Mouse (Mus musculus) spleen, adult 12 weeks (tissue): ENCODE measurements around the gene Cacng7.
"Not testable (repeated sequence)": the region's sequence is repeated elsewhere in the genome, so short reads cannot be mapped to it uniquely, and the experiment has no call there.

ENCODE experiments used
- DNase-seq: peaks from one replicate; pipeline ENCODE4 v3.0.0; 2022; ENCODE audit warnings: low spot score

The Cacng7 gene

DNA sequence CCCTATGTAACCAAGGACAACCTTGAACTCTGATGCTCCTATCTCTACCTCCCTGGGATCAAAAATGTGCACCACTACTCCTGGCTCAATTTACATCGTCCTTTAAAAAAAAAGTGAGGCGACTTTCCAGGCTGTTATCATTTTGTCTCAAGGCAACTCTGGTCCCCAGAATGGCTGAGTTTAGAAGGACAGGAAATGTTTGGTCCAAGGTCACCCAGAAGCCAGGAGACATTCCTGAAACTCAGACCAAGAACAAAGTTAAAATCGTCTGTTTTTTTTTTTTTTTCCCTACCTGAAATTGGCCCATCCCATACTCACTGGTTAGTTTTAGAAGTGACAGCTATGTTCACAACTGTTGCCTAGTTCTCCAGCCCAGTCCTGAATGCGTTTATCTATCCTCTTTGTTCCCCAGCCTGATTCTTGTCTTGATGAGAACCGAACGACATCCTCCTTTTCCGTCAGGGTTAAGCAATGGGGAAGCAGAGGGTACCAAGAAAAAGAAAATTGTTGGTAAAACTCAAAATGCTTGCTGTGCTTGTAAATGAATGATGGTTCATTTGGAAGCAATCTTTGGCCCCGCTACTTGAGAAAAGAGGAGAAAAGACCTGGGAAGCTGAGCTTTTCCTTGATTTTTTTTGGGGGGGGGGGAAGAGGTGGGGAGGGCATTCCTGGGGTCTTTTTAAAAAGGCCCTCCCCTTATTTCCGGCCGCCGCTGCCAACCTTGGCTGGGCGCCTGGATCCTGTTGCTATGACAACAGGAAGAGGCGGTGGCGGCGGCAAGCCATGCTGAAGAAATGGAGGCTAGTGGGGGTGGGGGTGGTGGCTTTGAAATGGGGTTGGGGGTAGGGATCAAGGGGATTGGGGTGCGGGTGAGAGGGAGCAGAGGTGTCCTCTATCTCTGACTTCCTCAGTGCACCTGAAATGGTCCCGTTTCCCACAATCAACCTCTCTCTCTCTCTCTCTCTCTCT, 57.0 kb downstream of the Cacng7 start:
- no peak for DNase-seq

DNA sequence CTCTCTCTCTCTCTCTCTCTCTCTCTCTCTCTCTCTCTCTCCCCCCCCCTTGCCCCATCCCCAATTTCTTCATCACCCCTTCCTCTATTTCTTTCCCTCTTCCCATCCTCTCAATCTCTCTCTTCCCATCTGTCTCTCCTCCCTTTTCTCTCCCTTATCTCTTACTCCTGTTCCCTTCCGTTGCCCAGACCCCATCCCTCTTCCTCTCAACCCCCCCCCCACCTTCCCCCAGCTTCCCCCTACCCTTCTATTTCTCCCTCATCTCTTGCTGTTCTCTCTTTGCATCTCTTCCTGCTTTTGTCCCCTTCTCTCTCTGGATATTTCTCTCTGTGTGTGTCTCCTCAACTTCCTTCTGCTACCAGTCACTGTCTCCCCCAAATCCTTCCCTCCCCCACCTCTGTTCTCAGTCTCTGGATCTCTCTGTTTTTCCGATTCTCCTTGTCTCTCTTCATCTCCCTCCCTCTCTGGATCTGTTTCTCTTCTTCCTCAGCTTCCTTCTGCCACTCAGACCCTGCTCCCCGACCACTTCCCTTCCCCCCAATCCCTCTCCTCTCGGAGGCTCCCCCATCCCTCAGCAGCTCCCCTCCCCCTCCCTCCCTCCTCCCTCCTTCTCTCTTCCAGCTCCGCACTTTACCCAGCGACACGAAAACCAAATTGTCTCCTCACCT, 57.8 kb downstream of the Cacng7 start, which contains the start of gene Cacng8:
TSS of gene Cacng8 (plus strand) at position 271 of the 668 bp plus-strand sequence.
- no peak for DNase-seq

DNA sequence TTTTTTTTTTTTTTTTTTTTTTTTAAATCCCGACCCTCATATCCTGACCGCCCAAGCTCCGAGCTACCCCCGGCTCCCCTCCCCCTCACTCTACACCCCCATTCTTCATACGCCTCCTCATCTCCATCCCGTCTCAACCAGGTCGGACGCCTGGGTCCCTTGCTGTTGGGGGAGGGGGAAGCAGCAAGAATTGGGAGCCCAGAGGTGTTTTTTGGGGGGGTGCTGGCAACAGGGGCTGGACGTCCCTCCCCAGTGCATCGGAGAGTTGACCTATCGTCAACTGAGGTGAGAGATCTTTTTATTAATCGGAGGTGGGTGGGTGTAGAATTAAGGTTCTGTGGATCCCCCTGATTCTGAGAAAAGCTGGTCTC, 58.3 kb downstream of the Cacng7 start:
- DNase-seq: no peak

DNA sequence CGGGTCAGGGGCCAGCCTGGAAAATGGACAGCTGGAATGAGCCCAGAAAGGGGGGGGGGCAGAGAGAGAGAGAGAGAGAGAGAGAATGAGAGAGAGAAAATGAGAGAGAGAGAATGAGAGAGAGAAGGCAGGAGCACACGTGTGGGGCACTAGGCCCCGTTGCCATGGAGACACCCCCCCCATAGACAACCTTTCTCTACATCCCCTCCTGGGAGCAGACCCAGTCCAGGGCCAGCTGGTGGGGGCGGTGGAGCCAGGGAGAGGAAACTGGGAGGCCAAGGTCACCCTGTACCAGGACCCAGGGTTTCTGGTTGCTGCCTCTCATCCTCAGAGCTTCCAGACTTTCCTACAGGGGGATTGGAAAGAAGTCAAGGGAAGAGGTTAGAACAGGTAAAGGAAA, 59.1 kb downstream of the Cacng7 start:
- DNase-seq: no peak

DNA sequence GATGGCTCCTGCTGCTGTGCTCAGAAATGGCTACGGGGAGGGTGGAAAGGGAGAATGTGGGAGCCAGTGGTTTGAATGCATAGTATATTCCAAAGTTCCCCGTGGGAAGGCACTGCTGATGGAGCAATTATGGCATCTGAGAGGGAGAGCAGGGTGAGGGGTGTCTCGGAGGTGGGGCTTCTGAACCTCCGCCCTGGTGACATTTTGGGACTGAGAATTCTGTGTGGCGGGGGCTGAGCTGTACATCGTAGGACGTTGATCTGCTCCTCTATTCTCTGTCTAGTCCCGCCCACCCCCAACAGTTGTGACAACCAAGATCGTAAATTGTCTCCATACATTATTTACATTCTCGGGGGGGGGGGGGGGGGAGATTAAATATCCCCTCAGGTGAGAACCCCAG, 64.6 kb downstream of the Cacng7 start:
- no peak for DNase-seq

DNA sequence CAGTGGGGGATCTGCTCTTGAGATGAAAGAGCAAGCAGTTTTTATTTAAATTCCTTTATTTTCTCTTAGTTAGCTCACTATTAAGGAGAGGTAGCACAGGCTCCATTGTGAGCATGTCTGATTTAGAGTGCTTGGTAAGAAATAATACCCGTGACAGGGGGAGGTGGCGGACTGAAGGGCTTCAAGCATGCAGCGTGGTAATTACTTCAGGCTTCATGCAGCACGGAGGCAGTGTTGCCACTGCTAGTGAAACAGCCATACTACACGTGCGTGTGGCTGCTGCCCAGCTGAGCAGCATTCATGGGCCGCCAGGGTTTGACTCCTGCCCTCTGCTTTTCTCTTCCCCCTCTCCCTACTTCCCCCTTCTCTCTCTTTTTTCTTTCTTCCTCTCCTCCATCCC, 65.0 kb downstream of the Cacng7 start:
- no peak for DNase-seq

DNA sequence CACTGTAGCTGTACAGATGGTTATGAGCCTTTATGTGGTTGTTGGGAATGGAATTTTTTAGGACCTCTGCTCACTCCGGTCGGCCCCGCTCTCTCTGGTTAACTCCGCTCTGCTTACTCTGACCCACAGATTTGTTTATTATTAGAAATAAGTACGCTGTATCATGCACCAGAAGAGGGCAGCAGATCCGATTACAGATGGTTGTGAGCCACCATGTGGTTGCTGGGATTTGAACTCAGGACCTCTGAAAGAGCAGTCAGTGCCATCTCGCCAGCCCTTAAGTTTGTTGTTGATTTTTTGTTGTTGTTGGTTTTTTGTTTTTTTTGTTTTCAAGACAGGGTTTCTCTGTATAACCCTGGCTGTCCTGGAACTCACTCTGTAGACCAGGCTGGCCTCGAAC, 65.6 kb downstream of the Cacng7 start:
- DNase-seq: not testable (repeated sequence)

DNA sequence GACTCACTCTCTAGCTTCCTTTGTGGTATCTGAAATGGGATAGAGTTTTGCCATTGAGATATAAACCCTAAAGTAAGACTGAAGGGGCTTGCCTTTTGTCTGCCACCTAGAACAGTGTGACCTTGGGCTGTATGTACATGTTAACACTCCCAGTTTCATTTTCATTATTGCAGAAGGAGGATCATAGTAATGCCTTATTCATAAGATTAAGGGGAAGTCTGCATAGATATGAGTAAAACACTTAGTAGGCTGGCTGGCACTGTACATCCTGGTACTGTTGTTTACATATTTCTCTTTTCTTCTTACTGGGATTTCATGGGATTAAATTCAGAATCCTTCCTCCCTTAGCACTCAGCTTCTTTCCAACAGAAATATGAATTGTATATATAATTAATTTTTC, 67.2 kb downstream of the Cacng7 start:
- DNase-seq: no peak

DNA sequence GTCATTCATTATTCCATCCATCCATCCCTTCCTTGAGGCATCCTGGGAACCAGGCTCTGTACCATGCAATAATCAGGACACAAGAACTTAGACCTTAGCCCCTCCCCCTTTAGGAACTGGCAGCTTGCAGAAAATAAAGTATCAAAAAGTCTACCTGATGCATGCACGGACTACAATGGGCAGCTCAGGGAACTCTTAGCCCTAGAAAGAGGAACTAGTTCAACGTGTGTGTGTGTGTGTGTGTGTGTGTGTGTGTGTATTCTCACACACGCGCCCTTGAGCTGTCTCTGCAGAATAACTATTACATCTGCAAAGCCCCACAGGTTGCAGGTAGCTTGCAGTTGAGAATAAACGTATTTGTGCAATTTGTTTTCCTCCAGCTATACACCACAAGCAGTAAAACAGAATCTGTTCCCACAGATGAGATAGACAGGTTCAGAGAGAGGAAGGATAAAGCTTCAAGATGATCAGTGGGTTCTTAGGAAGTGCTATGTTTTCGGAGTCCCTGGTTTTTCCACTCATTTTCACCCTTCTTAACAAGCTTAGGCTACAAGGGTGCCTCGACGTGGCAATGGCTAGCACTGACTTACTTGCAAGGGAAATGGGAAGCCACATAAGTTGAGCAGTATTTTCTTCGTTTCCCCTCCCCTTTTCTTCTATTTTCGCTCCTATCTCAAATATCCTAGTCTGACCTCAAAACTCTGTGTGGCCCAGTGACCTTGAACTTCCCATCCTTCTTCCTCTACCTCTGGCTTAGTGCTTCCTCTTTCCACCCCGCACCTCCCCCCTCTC, 77.2 kb downstream of the Cacng7 start:
- DNase-seq: no peak

DNA sequence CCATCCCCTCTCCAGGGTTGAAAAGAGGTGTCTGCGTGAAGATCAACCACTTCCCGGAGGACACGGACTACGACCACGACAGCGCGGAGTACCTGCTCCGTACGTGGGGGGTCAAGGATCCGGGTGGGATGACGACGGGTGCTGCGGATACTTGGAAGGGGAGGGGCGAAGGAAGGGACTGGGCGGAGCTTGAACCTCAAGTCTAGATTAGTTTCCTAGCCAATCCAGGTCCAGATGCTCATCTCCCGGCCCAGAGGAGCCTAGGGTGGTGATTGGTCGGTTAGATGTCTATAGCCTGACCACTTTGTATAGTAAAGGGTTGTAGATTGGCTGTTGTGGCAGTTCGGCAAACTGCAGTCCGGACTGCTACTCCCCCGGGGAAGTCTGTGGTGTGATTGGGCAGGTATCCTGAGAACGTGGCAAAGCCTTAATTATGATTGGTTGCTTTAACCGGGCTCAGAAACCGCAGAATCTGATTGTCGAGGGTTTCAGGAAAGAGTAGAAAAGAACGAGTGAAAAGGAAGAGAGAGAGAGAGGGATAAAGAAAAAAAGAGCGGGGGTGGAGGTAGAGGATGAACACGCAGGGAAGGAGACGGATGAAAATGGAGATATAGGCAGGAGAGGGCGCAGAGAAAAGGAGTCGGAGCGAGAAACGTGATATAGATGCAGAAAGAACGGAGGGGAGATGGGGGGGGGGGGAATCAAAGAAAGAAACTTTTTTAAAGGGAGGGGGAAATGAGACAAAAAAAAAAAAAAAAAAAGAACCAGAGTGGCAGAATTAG, 78.6 kb downstream of the Cacng7 start:
- DNase-seq: no peak

DNA sequence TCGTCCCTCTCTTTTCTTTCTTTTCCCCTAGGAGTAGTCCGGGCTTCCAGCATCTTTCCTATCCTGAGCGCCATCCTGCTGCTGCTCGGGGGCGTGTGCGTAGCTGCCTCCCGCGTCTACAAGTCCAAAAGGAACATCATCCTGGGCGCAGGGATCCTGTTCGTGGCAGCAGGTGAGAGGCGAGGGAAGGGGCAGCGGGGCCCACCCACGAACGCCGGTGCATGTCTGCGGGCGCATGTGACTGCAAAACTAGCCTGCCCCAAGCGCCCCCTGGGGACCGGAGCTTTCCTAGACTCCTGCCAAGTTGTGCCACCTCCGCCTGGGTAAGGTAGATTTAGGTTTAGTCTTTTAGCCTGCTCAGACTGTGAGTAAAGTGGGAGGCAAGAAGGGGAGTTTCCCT, 79.3 kb downstream of the Cacng7 start:
- no peak for DNase-seq

DNA sequence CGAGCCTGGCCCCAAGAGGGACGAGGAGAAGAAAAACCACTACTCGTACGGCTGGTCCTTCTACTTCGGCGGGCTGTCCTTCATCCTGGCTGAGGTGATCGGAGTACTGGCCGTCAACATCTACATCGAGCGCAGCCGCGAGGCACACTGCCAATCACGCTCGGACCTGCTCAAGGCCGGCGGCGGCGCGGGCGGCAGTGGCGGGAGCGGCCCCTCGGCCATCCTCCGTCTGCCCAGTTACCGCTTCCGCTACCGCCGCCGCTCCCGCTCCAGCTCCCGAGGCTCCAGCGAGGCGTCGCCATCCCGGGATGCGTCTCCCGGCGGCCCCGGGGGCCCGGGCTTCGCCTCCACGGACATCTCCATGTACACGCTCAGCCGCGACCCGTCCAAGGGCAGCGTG, 82.1 kb downstream of the Cacng7 start:
- DNase-seq: no peak

DNA sequence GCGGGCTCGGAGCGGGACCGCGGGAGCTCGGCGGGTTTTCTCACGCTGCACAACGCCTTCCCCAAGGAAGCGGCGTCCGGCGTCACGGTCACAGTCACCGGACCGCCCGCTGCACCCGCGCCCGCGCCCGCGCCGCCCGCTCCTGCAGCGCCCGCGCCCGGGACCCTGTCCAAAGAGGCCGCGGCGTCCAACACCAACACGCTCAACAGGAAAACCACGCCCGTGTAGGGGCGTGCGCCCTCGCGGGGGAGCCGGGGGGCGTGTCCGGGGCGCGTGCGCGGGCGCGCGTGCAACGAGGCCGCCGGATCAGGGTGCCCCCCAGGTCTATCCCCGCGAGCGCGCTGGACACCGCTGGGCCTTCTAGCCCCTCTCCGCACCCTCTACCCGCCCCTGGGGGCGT, 82.6 kb downstream of the Cacng7 start:
- DNase-seq: no peak
